Mouse (Mus musculus): Measurements from ENCODE around the gene Gabrr3. TPM values are rescaled to one million over a fixed set of nuclear protein-coding genes. Genes with fewer than 3 reads are reported as not detected.

The Gabrr3 gene
- total RNA-seq, 1 experiment = 0.04 TPM

GRCm38 (mm10) chr16:59403684-59404083, 3.4 kb upstream of the Gabrr3 start:
- Histone ChIP-seq H3K9me3 (ENCODE audit: control insufficient read depth, insufficient read depth, low read depth, low read length) (no peaks in the 10 kb centered on the region), H3K4me3 (ENCODE audit: insufficient read depth in 1 of 2, low read depth in 1 of 2, low read length in 2 of 2, poor library complexity in 1 of 2, severe bottlenecking in 1 of 2) (no peak overlapping the region), H3K9ac (ENCODE audit: insufficient read depth, low read depth, low read length, poor library complexity, severe bottlenecking) (no peak overlapping the region), H3K27ac (ENCODE audit: insufficient read depth, low read depth, low read length, poor library complexity, severe bottlenecking) (no peak overlapping the region), H3K4me1 (ENCODE audit: control insufficient read depth in 2 of 2, insufficient read depth in 2 of 2, low read length in 2 of 2, poor library complexity in 1 of 2) (no peaks in the 10 kb centered on the region), H3K36me3 (ENCODE audit: control insufficient read depth, insufficient read depth, low read length, poor library complexity, severe bottlenecking) (no peaks in the 10 kb centered on the region)
- in situ Hi-C loops (cut with MboI; ENCODE audit: low sequenced_read_pairs in 2 of 2, unreplicated experiment in 2 of 2) = no loop called here
- peak; percentile 29 for DNase-seq (ENCODE audit: low read depth, low spot score)
- TF ChIP-seq CHD2 (IDR thresholded peaks at IDR 0.05; ENCODE audit: low read depth, low read length) (no peak), ZC3H11A (IDR thresholded peaks at IDR 0.05; ENCODE audit: borderline replicate concordance, low read depth, low read length) (peak; percentile 65; the same call in 1 of the 2 replicates)

- in situ Hi-C loops (cut with MboI; ENCODE audit: low sequenced_read_pairs in 2 of 2, unreplicated experiment in 2 of 2) = no loop called here
- no peak for DNase-seq (ENCODE audit: low read depth, low spot score)
- Histone ChIP-seq H3K36me3 (ENCODE audit: control insufficient read depth, insufficient read depth, low read length, poor library complexity, severe bottlenecking) (no peaks in the 10 kb centered on the region), H3K9me3 (ENCODE audit: control insufficient read depth, insufficient read depth, low read depth, low read length) (no peaks in the 10 kb centered on the region), H3K4me1 (ENCODE audit: control insufficient read depth in 2 of 2, insufficient read depth in 2 of 2, low read length in 2 of 2, poor library complexity in 1 of 2) (no peaks in the 10 kb centered on the region), H3K4me3 (ENCODE audit: insufficient read depth in 1 of 2, low read depth in 1 of 2, low read length in 2 of 2, poor library complexity in 1 of 2, severe bottlenecking in 1 of 2) (no peak overlapping the region), H3K27ac (ENCODE audit: insufficient read depth, low read depth, low read length, poor library complexity, severe bottlenecking) (no peak overlapping the region), H3K9ac (ENCODE audit: insufficient read depth, low read depth, low read length, poor library complexity, severe bottlenecking) (no peak overlapping the region)
- no peak for TF ChIP-seq CHD2 (IDR thresholded peaks at IDR 0.05; ENCODE audit: low read depth, low read length)
- no peak for TF ChIP-seq ZNF384 (IDR thresholded peaks at IDR 0.05; ENCODE audit: low read depth, low read length)
- no peak for TF ChIP-seq HCFC1 (IDR thresholded peaks at IDR 0.05; ENCODE audit: borderline replicate concordance, insufficient read depth, low read length)
- TF ChIP-seq ZC3H11A (IDR thresholded peaks at IDR 0.05; ENCODE audit: borderline replicate concordance, low read depth, low read length) = no peak
- TF ChIP-seq MAFK (IDR thresholded peaks at IDR 0.05; ENCODE audit: insufficient read depth, low read depth, low read length) = no peak
Measured at GRCm38 (mm10) chr16:59404798-59405197, 2.3 kb upstream of the Gabrr3 start.

GRCm38 (mm10) chr16:59409341-59409748, 2.2 kb downstream of the Gabrr3 start:
- Histone ChIP-seq H3K4me3 (ENCODE audit: insufficient read depth in 1 of 2, low read depth in 1 of 2, low read length in 2 of 2, poor library complexity in 1 of 2, severe bottlenecking in 1 of 2) (no peak overlapping the region), H3K9me3 (ENCODE audit: control insufficient read depth, insufficient read depth, low read depth, low read length) (no peaks in the 10 kb centered on the region), H3K4me1 (ENCODE audit: control insufficient read depth in 2 of 2, insufficient read depth in 2 of 2, low read length in 2 of 2, poor library complexity in 1 of 2) (no peaks in the 10 kb centered on the region), H3K27ac (ENCODE audit: insufficient read depth, low read depth, low read length, poor library complexity, severe bottlenecking) (no peak overlapping the region), H3K36me3 (ENCODE audit: control insufficient read depth, insufficient read depth, low read length, poor library complexity, severe bottlenecking) (no peaks in the 10 kb centered on the region), H3K9ac (ENCODE audit: insufficient read depth, low read depth, low read length, poor library complexity, severe bottlenecking) (no peak overlapping the region)
- no peak for TF ChIP-seq ZNF384 (IDR thresholded peaks at IDR 0.05; ENCODE audit: low read depth, low read length)
- TF ChIP-seq MAFK (IDR thresholded peaks at IDR 0.05; ENCODE audit: insufficient read depth, low read depth, low read length) = no peak
- TF ChIP-seq HCFC1 (IDR thresholded peaks at IDR 0.05; ENCODE audit: borderline replicate concordance, insufficient read depth, low read length) = no peak
- TF ChIP-seq CHD2 (IDR thresholded peaks at IDR 0.05; ENCODE audit: low read depth, low read length) = no peak
- TF ChIP-seq ZC3H11A (IDR thresholded peaks at IDR 0.05; ENCODE audit: borderline replicate concordance, low read depth, low read length) = no peak
- in situ Hi-C loops (cut with MboI; ENCODE audit: low sequenced_read_pairs in 2 of 2, unreplicated experiment in 2 of 2) = no loop called here
- no peak for DNase-seq (ENCODE audit: low read depth, low spot score)

- Histone ChIP-seq H3K36me3 (ENCODE audit: control insufficient read depth, insufficient read depth, low read length, poor library complexity, severe bottlenecking) (no peaks in the 10 kb centered on the region), H3K9ac (ENCODE audit: insufficient read depth, low read depth, low read length, poor library complexity, severe bottlenecking) (no peak overlapping the region), H3K4me3 (ENCODE audit: insufficient read depth in 1 of 2, low read depth in 1 of 2, low read length in 2 of 2, poor library complexity in 1 of 2, severe bottlenecking in 1 of 2) (no peak overlapping the region), H3K4me1 (ENCODE audit: control insufficient read depth in 2 of 2, insufficient read depth in 2 of 2, low read length in 2 of 2, poor library complexity in 1 of 2) (no peaks in the 10 kb centered on the region), H3K9me3 (ENCODE audit: control insufficient read depth, insufficient read depth, low read depth, low read length) (no peaks in the 10 kb centered on the region), H3K27ac (ENCODE audit: insufficient read depth, low read depth, low read length, poor library complexity, severe bottlenecking) (no peak overlapping the region)
- TF ChIP-seq ZC3H11A (IDR thresholded peaks at IDR 0.05; ENCODE audit: borderline replicate concordance, low read depth, low read length) = no peak
- no peak for TF ChIP-seq CHD2 (IDR thresholded peaks at IDR 0.05; ENCODE audit: low read depth, low read length)
- no peak for TF ChIP-seq HCFC1 (IDR thresholded peaks at IDR 0.05; ENCODE audit: borderline replicate concordance, insufficient read depth, low read length)
- TF ChIP-seq MAFK (IDR thresholded peaks at IDR 0.05; ENCODE audit: insufficient read depth, low read depth, low read length) = no peak
- TF ChIP-seq ZNF384 (IDR thresholded peaks at IDR 0.05; ENCODE audit: low read depth, low read length) = no peak
- DNase-seq (ENCODE audit: low read depth, low spot score) = no peak
- in situ Hi-C loops (cut with MboI; ENCODE audit: low sequenced_read_pairs in 2 of 2, unreplicated experiment in 2 of 2) = no loop called here
Measured at GRCm38 (mm10) chr16:59409800-59410199, 2.7 kb downstream of the Gabrr3 start.

- DNase-seq (ENCODE audit: low read depth, low spot score) = no peak
- TF ChIP-seq ZNF384 (IDR thresholded peaks at IDR 0.05; ENCODE audit: low read depth, low read length) = no peak
- in situ Hi-C loops (cut with MboI; ENCODE audit: low sequenced_read_pairs in 2 of 2, unreplicated experiment in 2 of 2) = no loop called here
Measured at GRCm38 (mm10) chr16:59413475-59413874, 6.3 kb downstream of the Gabrr3 start.

More at GRCm38 (mm10) chr16:59413475-59413874, 6.3 kb downstream of the Gabrr3 start:
- H3K36me3 ChIP-seq (ENCODE audit: control insufficient read depth, insufficient read depth, low read length, poor library complexity, severe bottlenecking) = no peaks in the 10 kb centered on the region
- H3K9ac ChIP-seq (ENCODE audit: insufficient read depth, low read depth, low read length, poor library complexity, severe bottlenecking) = no peak overlapping the region
- no peaks in the 10 kb centered on the region for H3K9me3 ChIP-seq (ENCODE audit: control insufficient read depth, insufficient read depth, low read depth, low read length)
- H3K4me1 ChIP-seq (ENCODE audit: control insufficient read depth in 2 of 2, insufficient read depth in 2 of 2, low read length in 2 of 2, poor library complexity in 1 of 2) = no peaks in the 10 kb centered on the region
- no peak overlapping the region for H3K4me3 ChIP-seq (ENCODE audit: insufficient read depth in 1 of 2, low read depth in 1 of 2, low read length in 2 of 2, poor library complexity in 1 of 2, severe bottlenecking in 1 of 2)
- H3K27ac ChIP-seq (ENCODE audit: insufficient read depth, low read depth, low read length, poor library complexity, severe bottlenecking) = no peak overlapping the region
